Mouse (Mus musculus) lung, postnatal 0 days (tissue): ENCODE data around the gene Spef2. TPM values are rescaled to one million over a fixed set of nuclear protein-coding genes. Genes with fewer than 3 reads are reported as not detected.
"Not testable (repeated sequence)": the region's sequence is repeated elsewhere in the genome, so short reads cannot be mapped to it uniquely, and the experiment has no call there.

ENCODE experiments used
- ATAC-seq: fragments of 200-750 bp; cut with Nextera tagmentation; 2 replicates; pipeline ENCODE4 v1.8.0; 2017; ENCODE audit warnings: moderate library complexity
- DNase-seq: peaks from one replicate; pipeline ENCODE4 v3.0.0-alpha.2; 2016; ENCODE audit warnings: low spot score
- H3K27ac ChIP-seq: fragments of 300-500 bp; sonication (generic); 2 replicates; pipeline ENCODE4 v1.5.1; 2014; ENCODE audit warnings: antibody characterized with exemption, mild to moderate bottlenecking, low read length, mixed read lengths
- H3K27me3 ChIP-seq: fragments of 300-500 bp; sonication (generic); replicated peaks from 2 replicates; pipeline ENCODE4 v1.6.1; 2014; ENCODE audit warnings: low read length, mixed read lengths; ENCODE audit not compliant: insufficient read depth
- H3K36me3 ChIP-seq: fragments of 300-500 bp; sonication (generic); 2 replicates; pipeline ENCODE4 v1.6.1; 2014; ENCODE audit warnings: low read length, mixed read lengths; ENCODE audit not compliant: insufficient read depth
- H3K4me1 ChIP-seq: fragments of 300-500 bp; sonication (generic); 2 replicates; pipeline ENCODE4 v1.6.1; 2014; ENCODE audit warnings: antibody characterized with exemption, low read depth, low read length, mixed read lengths; ENCODE audit not compliant: insufficient read depth
- H3K4me2 ChIP-seq: fragments of 300-500 bp; sonication (generic); replicated peaks from 2 replicates; pipeline ENCODE4 v1.6.1; 2014; ENCODE audit warnings: low read depth, mild to moderate bottlenecking, low read length, moderate library complexity, mixed read lengths
- H3K4me3 ChIP-seq: fragments of 300-500 bp; sonication (generic); 2 replicates; pipeline ENCODE4 v1.5.1; 2014; ENCODE audit warnings: low read depth, low read length
- H3K9ac ChIP-seq: fragments of 300-500 bp; sonication (generic); replicated peaks from 2 replicates; pipeline ENCODE4 v1.6.1; 2014; ENCODE audit warnings: low read depth, mild to moderate bottlenecking
- H3K9me3 ChIP-seq: fragments of 300-500 bp; sonication (generic); 2 replicates; pipeline ENCODE4 v1.6.1; 2016; ENCODE audit warnings: low read length, mixed read lengths
- CTCF ChIP-seq: IDR thresholded peaks from 2 replicates; pipeline ENCODE4 v1.5.1; 2016; ENCODE audit warnings: antibody characterized with exemption, mild to moderate bottlenecking
- EP300 ChIP-seq: IDR thresholded peaks from 2 replicates; pipeline ENCODE4 v1.6.1; 2016; ENCODE audit warnings: antibody characterized with exemption, mild to moderate bottlenecking, control low read depth
- WGBS: fragments of 180-500 bp; shearing (Covaris S2); extraction: QIAGEN DNeasy Blood & Tissue Kit; methylation state at CpG from one replicate; pipeline ENCODE4 v1.1.7; 2014; 5-methylcytosine and 5-hydroxymethylcytosine counted together
- polyA plus RNA-seq: library from polyadenylated mRNA; unstranded; fragments of >200 nt; fragmentation: Nextera tagmentation; extraction: Ambion mirVana; gene quantifications from 2 replicates; pipeline ENCODE4 v1.2.1, GENCODE M21; 2015

The Spef2 gene
- 2.4 and 4.8 TPM in 2 replicates for polyA plus RNA-seq

DNA sequence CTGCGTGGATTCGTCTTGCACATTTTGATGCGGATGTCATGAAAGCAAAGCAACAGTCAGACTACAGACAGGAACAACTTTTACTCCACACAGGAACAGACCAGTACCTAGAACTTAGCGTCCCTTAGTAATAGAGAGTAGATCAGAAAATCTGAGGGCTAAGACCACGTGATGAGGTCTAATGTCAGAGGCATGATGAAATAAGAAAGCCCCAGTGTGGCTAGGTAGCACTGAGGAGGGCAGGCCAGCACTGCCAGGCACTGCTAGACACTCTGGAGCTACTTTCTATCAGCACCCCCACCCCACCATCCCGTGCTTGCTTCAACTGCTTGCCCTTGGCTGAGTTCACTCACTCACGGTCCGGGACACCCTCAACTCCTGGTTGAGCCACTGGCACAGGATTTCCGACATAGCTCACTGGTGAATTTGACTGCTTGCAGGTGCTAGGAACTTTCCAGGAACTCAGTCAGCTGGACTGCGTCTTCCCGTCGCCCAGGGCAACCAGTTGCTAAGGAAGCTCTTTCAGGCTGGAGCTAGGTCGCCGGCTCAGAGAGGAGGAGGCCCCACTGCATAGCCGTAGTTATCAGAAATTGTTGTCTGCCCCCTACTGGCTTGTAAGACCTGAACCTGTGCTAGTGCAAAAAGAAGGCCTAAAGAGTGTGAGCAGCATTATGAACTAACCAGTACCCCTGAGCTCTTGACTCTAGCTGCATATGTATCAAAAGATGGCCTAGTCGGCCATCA, at the start of gene Spef2:
TSS of gene Spef2 (minus strand) at position 510 of the 744 bp plus-strand sequence.
- H3K9ac ChIP-seq: no peak within 1 kb of the TSS
- H3K9me3 ChIP-seq: no peaks in the 10 kb centered on the region
- ATAC-seq (peak; percentile 91), DNase-seq (peak; percentile 83)
- H3K27me3 ChIP-seq: no peaks in the 10 kb centered on the region
- WGBS: 20% methylated on average over 16 of the region's 16 CpGs
- H3K4me1 ChIP-seq: no peaks in the 10 kb centered on the region
- TF ChIP-seq CTCF (peak; percentile 49), EP300 (no peak)
- no peak within 1 kb of the TSS for H3K27ac ChIP-seq
- peak within 1 kb of the TSS; percentile 30; the same call in 1 of the 2 replicates for H3K4me2 ChIP-seq
- no peaks in the 10 kb centered on the region for H3K36me3 ChIP-seq
- peak within 1 kb of the TSS; percentile 5; the same call in 1 of the 2 replicates for H3K4me3 ChIP-seq

DNA sequence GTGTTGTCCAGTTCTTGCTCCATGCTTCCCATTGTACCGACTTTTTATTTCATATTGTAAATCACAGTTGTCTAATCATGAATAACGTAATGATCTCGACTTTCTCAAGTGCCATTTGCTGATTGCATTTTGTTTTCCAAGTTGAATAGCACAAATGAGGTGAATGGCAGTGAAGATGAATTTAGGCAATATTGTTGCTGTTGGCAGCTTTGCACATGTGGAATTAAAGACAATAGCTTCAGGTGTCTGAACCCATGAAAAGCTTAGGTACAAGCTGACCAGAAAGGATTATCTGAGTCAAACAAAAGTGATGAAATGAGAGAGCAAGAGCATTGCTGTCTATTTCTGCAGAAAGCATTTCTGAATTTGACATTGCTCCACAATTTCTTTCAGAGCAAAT, 45.5 kb upstream of the Spef2 start:
- Histone ChIP-seq H3K4me3 (no peak overlapping the region), H3K27me3 (no peaks in the 10 kb centered on the region), H3K27ac (no peak overlapping the region), H3K4me2 (no peak overlapping the region), H3K9ac (no peak overlapping the region), H3K36me3 (no peaks in the 10 kb centered on the region), H3K4me1 (no peaks in the 10 kb centered on the region), H3K9me3 (no peaks in the 10 kb centered on the region)
- ATAC-seq (no peak), DNase-seq (no peak)
- WGBS: 81% methylated on average over 3 of the region's 3 CpGs
- TF ChIP-seq EP300: no peak
- TF ChIP-seq CTCF: no peak

DNA sequence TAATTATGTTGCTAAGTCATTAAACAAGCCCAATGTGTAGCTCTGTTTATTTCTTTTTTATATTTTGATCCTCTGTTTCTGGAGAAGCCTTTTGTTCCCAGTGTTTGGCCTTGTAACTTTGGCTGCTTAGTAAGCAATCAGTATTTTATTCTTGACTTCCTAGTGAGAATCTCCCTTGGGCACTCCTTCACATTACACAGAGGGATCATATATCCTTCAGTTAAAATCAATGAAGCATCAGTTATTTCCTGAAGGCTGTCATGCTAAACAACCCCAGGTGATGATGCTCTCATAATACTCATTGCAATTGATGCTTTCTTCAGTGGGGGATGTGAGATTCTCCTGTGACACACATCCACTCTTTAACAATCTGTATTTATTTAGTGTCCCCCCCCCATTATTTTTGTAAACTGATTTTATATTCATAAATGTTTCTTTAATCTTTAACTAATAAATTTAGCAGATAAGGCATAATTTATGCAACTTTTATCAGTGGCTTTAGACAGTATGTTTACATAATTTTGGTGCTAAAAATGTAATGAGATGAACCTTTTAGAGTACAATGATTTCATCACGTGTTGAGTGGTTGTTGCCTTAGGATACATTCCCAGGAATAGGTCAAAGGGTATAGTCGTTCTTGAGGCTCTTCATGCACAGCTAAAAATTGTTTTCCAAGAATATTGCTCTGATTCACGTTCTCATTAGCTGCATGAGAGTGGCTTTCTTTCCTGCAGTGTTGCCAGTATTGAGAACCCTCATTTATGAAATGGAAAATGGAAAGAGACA, 39.8 kb upstream of the Spef2 start:
- Histone ChIP-seq H3K36me3 (no peaks in the 10 kb centered on the region), H3K27ac (no peak overlapping the region), H3K9me3 (no peaks in the 10 kb centered on the region), H3K27me3 (no peaks in the 10 kb centered on the region), H3K4me1 (no peaks in the 10 kb centered on the region), H3K4me3 (no peak overlapping the region), H3K9ac (no peak overlapping the region), H3K4me2 (no peak overlapping the region)
- ATAC-seq (no peak), DNase-seq (no peak)
- TF ChIP-seq CTCF: no peak
- TF ChIP-seq EP300: no peak
- WGBS: 21% methylated on average over 3 of the region's 3 CpGs

DNA sequence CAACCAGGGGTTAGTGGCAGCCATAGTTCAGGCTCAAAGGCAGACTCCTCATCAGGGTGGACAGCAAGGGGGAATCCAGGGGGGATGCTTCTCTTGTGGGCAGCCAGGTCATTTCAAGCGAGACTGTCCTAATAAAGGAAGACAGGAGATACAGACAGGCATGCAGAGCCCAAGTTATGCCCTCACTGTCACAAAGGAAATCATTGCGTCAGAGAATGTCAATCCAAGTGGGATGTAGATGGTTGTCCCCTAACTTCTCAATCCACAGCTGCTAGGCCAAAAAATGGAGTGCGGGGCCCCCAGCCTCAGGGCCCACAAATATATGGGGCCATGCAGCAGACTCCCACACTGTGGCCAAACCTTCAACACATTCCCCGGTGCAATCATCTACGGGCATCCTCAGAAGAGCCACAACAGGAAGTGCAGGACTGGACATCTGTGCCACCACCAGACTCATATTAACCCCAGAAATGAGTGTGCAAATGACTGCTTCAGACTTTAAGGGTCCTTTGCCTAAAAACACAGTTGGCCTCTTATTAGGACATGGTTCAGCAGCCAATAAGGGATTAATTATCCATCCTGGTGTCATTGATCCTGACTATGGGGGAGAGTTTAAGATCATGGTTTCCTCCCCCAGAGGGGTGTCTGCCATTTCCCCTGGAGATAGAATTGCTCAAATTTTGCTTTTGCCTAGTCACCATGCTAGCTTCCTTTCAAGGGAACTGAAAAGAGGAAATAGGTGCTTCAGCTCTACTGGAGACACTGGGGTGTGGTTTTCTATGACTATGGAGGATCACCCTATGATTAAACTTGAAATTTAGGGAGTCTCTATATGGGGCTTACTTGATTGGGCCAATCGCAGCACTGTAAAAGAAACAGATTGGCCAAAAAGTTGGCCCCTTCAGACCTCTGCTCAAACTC, 25.8 kb upstream of the Spef2 start:
- 79% methylated on average over 6 of the region's 6 CpGs for WGBS
- not testable (repeated sequence) for H3K27me3 ChIP-seq, H3K9ac ChIP-seq, H3K36me3 ChIP-seq, H3K4me3 ChIP-seq, H3K9me3 ChIP-seq, H3K4me2 ChIP-seq, DNase-seq, H3K4me1 ChIP-seq, H3K27ac ChIP-seq, ATAC-seq

DNA sequence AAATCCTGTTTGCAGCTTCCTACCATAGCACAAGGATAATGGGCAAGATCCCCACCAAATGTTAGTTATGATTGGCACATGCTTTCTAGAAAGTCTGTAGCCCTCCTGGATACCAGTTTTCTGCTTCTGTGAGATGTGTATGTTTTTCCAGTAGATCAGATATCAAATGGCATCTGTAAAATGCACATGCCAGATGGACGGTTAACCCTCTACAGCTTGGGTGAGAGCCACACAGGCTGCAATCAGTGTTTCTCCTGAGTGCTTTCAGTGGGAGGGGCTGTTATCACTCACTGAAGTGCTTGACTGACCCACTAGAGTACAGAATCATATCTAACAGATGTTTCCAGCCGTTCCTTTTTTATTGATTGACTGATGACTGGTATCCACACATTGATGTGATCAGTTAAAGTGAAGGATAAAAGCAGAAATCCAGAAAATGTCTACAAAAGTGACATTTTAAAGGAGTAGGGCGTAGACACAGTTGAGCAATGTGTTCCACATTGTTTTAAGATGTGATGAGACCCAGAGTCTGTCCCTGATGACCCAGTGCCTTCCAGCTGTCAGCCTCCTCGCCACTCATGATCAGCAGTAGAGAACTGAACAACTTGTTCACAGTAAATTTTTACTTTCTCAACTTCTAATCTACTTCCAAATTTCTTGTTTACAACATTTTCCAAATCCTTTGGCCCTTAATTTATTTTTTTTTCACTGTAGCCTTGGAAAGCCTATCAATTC, 19.7 kb upstream of the Spef2 start:
- peak; percentile 71 for ATAC-seq
- H3K36me3 ChIP-seq: no peaks in the 10 kb centered on the region
- no peaks in the 10 kb centered on the region for H3K9me3 ChIP-seq
- H3K9ac ChIP-seq: no peak overlapping the region
- H3K27ac ChIP-seq: no peak overlapping the region
- peak; percentile 39 for DNase-seq
- no peak overlapping the region for H3K4me3 ChIP-seq
- no peaks in the 10 kb centered on the region for H3K4me1 ChIP-seq
- H3K27me3 ChIP-seq: no peaks in the 10 kb centered on the region
- TF ChIP-seq EP300: no peak
- WGBS: 24% methylated on average over 4 of the region's 4 CpGs
- no peak overlapping the region for H3K4me2 ChIP-seq
